Mouse (Mus musculus) liver, postnatal 0 days (tissue): ENCODE measurements around the gene 4930563M21Rik.

ENCODE experiments used
- CTCF ChIP-seq: sonication (generic); IDR thresholded peaks from 2 replicates; pipeline ENCODE4 v1.5.1; 2016; ENCODE audit warnings: antibody characterized with exemption, low read depth
- EP300 ChIP-seq: IDR thresholded peaks from 2 replicates; pipeline ENCODE4 v1.6.1; 2016; ENCODE audit warnings: antibody characterized with exemption, low read depth, mild to moderate bottlenecking

DNA sequence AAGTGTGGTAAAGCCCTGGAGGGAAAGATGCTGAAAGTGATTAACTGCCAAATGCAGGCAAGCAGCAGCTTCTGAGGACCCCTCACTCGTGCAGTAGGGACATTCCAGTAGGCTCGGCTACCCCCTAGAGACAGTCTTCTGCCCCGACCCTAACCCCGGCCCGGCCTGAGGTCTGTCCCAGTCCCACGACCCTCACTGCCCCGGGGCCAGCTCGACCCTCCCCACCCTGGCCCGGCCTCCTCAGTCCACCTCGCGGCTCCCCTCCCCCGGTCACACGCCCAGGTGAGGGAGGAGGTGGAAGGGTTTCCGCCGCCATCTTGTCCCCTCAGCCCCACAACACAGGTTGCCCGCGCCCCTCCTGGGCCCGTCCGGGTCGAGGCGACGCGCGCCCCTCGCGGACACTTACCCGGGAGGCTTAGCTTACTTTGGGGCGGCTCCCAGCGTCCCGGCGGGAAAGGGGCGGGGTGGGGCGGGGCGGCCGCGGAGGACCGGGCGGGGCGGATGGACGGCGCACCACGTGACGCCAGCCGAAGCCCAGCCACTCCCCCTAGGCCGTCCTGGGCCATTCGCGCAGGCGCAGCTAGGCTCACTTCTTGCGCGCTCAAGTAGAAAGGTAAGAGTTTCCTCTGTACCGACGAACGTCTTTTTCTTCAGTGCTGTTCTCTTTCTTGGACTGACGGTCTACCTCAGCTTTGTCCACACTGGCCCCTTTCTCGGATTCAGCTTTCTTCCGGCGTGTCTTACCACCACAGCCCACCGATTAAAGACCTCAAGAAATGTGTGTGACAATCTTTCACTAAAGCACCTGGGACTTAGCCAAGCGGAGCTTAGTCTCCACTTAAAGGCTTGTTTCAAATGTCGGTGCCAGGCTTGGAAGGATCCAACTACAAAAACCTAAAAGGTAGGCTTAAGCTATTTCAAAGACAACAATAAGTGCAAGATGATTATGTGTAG, 72.4 kb downstream of the 4930563M21Rik start, which contains the start of gene Scaper:
- peak; percentile 60 for TF ChIP-seq CTCF
- no peak for TF ChIP-seq EP300
